Mouse (Mus musculus): ENCODE measurements at regions not wholly inside any gene's neighbourhood (a gene's known extent, or its start where the extent isn't known, plus 50 kb on each side); places are given as distances from the start of the nearest gene placed in this dataset.

GRCm38 (mm10) chr15:72110520-72110919 lies 1723.8 kb upstream of the Gm6569 start:
- TF ChIP-seq POLR2A (IDR thresholded peaks at IDR 0.05; ENCODE audit: low read depth, low read length) (no peak), CTCF (conservative IDR thresholded peaks at IDR 0.05; ENCODE audit: insufficient read depth, insufficient read length, low read depth, low read length) (no peak)

Measured in kidney, adult 2 months (tissue).